Mouse (Mus musculus): ENCODE data around the gene Magi2. TPM values are rescaled to one million over a fixed set of nuclear protein-coding genes. Genes with fewer than 3 reads are reported as not detected.
"Not testable (repeated sequence)": the region's sequence is repeated elsewhere in the genome, so short reads cannot be mapped to it uniquely, and the experiment has no call there.

Gene Magi2
- polyA plus RNA-seq, 1 experiment from 2014 or later: 7.3 TPM

GRCm38 (mm10) chr5:20702480-20703303 lies 1475.9 kb downstream of the Magi2 start:
- H3K4me2 ChIP-seq (replicated peaks; ENCODE audit: low read depth, low read length): peak overlapping the region; percentile 66
- ATAC-seq (ENCODE audit: insufficient number of reproducible peaks, insufficient read depth, low FRiP score, low read depth): peak; percentile 34; the same call in 1 of the 2 replicates
- no peaks in the 10 kb centered on the region for H3K4me1 ChIP-seq (ENCODE audit: control insufficient read depth, insufficient read depth, low read length)
- no peaks in the 10 kb centered on the region for H3K27me3 ChIP-seq (ENCODE audit: control insufficient read depth, insufficient read depth, low read length)
- under 1% methylated on average over 55 of the region's 57 CpGs for WGBS
- H3K27ac ChIP-seq (ENCODE audit: low read length): peak overlapping the region; percentile 96
- H3K4me3 ChIP-seq (ENCODE audit: low read depth, low read length): peak overlapping the region; percentile 64
- no peaks in the 10 kb centered on the region for H3K36me3 ChIP-seq (ENCODE audit: control insufficient read depth, insufficient read depth, low read length)
- H3K9ac ChIP-seq (replicated peaks; ENCODE audit: low read depth, low read length): peak overlapping the region; percentile 86
- H3K9me3 ChIP-seq (ENCODE audit: control insufficient read depth, low read depth, low read length): no peaks in the 10 kb centered on the region

GRCm38 (mm10) chr5:20703304-20703700 lies 1476.5 kb downstream of the Magi2 start:
- Histone ChIP-seq H3K9me3 (ENCODE audit: control insufficient read depth, low read depth, low read length) (no peaks in the 10 kb centered on the region), H3K4me3 (ENCODE audit: low read depth, low read length) (peak overlapping the region; percentile 64; the same call in 1 of the 2 replicates), H3K27ac (ENCODE audit: low read length) (no peak overlapping the region), H3K4me2 (replicated peaks; ENCODE audit: low read depth, low read length) (peak overlapping the region; percentile 66), H3K36me3 (ENCODE audit: control insufficient read depth, insufficient read depth, low read length) (no peaks in the 10 kb centered on the region), H3K9ac (replicated peaks; ENCODE audit: low read depth, low read length) (no peak overlapping the region), H3K27me3 (ENCODE audit: control insufficient read depth, insufficient read depth, low read length) (no peaks in the 10 kb centered on the region), H3K4me1 (ENCODE audit: control insufficient read depth, insufficient read depth, low read length) (no peaks in the 10 kb centered on the region)
- no peak for ATAC-seq (ENCODE audit: insufficient number of reproducible peaks, insufficient read depth, low FRiP score, low read depth)
- WGBS: 72% methylated on average over 5 of the region's 5 CpGs

GRCm38 (mm10) chr5:20703971-20704575 lies 1477.2 kb downstream of the Magi2 start:
- Histone ChIP-seq H3K4me1 (ENCODE audit: control insufficient read depth, insufficient read depth, low read length) (no peaks in the 10 kb centered on the region), H3K9ac (replicated peaks; ENCODE audit: low read depth, low read length) (no peak overlapping the region), H3K36me3 (ENCODE audit: control insufficient read depth, insufficient read depth, low read length) (no peaks in the 10 kb centered on the region), H3K9me3 (ENCODE audit: control insufficient read depth, low read depth, low read length) (no peaks in the 10 kb centered on the region), H3K4me3 (ENCODE audit: low read depth, low read length) (no peak overlapping the region), H3K4me2 (replicated peaks; ENCODE audit: low read depth, low read length) (no peak overlapping the region), H3K27me3 (ENCODE audit: control insufficient read depth, insufficient read depth, low read length) (no peaks in the 10 kb centered on the region), H3K27ac (ENCODE audit: low read length) (no peak overlapping the region)
- 87% methylated on average over 13 of the region's 13 CpGs for WGBS
- ATAC-seq (ENCODE audit: insufficient number of reproducible peaks, insufficient read depth, low FRiP score, low read depth): no peak

GRCm38 (mm10) chr5:20704886-20705285 lies 1478.0 kb downstream of the Magi2 start:
- Histone ChIP-seq H3K36me3 (ENCODE audit: control insufficient read depth, insufficient read depth, low read length) (no peaks in the 10 kb centered on the region), H3K4me1 (ENCODE audit: control insufficient read depth, insufficient read depth, low read length) (no peaks in the 10 kb centered on the region), H3K9ac (replicated peaks; ENCODE audit: low read depth, low read length) (no peak overlapping the region), H3K4me2 (replicated peaks; ENCODE audit: low read depth, low read length) (no peak overlapping the region), H3K27me3 (ENCODE audit: control insufficient read depth, insufficient read depth, low read length) (no peaks in the 10 kb centered on the region), H3K27ac (ENCODE audit: low read length) (no peak overlapping the region), H3K4me3 (ENCODE audit: low read depth, low read length) (no peak overlapping the region), H3K9me3 (ENCODE audit: control insufficient read depth, low read depth, low read length) (no peaks in the 10 kb centered on the region)
- 58% methylated on average over 4 of the region's 4 CpGs for WGBS
- no peak for ATAC-seq (ENCODE audit: insufficient number of reproducible peaks, insufficient read depth, low FRiP score, low read depth)

GRCm38 (mm10) chr5:20706322-20707282 lies 1479.8 kb downstream of the Magi2 start:
- not testable (repeated sequence) for H3K4me3 ChIP-seq (ENCODE audit: low read depth, low read length); H3K9ac ChIP-seq (replicated peaks; ENCODE audit: low read depth, low read length); H3K9me3 ChIP-seq (ENCODE audit: control insufficient read depth, low read depth, low read length); H3K4me1 ChIP-seq (ENCODE audit: control insufficient read depth, insufficient read depth, low read length); ATAC-seq (ENCODE audit: insufficient number of reproducible peaks, insufficient read depth, low FRiP score, low read depth); H3K36me3 ChIP-seq (ENCODE audit: control insufficient read depth, insufficient read depth, low read length); H3K27ac ChIP-seq (ENCODE audit: low read length); H3K27me3 ChIP-seq (ENCODE audit: control insufficient read depth, insufficient read depth, low read length); H3K4me2 ChIP-seq (replicated peaks; ENCODE audit: low read depth, low read length)
- WGBS: 89% methylated on average over 8 of the region's 18 CpGs

GRCm38 (mm10) chr5:20710845-20711244 lies 1484.0 kb downstream of the Magi2 start:
- not testable (repeated sequence) for H3K9ac ChIP-seq (replicated peaks; ENCODE audit: low read depth, low read length); H3K9me3 ChIP-seq (ENCODE audit: control insufficient read depth, low read depth, low read length); H3K27ac ChIP-seq (ENCODE audit: low read length); H3K4me2 ChIP-seq (replicated peaks; ENCODE audit: low read depth, low read length); H3K36me3 ChIP-seq (ENCODE audit: control insufficient read depth, insufficient read depth, low read length); ATAC-seq (ENCODE audit: insufficient number of reproducible peaks, insufficient read depth, low FRiP score, low read depth); H3K27me3 ChIP-seq (ENCODE audit: control insufficient read depth, insufficient read depth, low read length); H3K4me1 ChIP-seq (ENCODE audit: control insufficient read depth, insufficient read depth, low read length); H3K4me3 ChIP-seq (ENCODE audit: low read depth, low read length)
- WGBS: 88% methylated on average over 6 of the region's 6 CpGs

- not testable (repeated sequence) for H3K27me3 ChIP-seq (ENCODE audit: control insufficient read depth, insufficient read depth, low read length); H3K27ac ChIP-seq (ENCODE audit: low read length); H3K36me3 ChIP-seq (ENCODE audit: control insufficient read depth, insufficient read depth, low read length); H3K4me1 ChIP-seq (ENCODE audit: control insufficient read depth, insufficient read depth, low read length); ATAC-seq (ENCODE audit: insufficient number of reproducible peaks, insufficient read depth, low FRiP score, low read depth); H3K4me3 ChIP-seq (ENCODE audit: low read depth, low read length); H3K4me2 ChIP-seq (replicated peaks; ENCODE audit: low read depth, low read length); H3K9me3 ChIP-seq (ENCODE audit: control insufficient read depth, low read depth, low read length); H3K9ac ChIP-seq (replicated peaks; ENCODE audit: low read depth, low read length)
- 89% methylated on average over 1 of the region's 1 CpGs for WGBS
Measured at GRCm38 (mm10) chr5:20714619-20715018, 1487.8 kb downstream of the Magi2 start.

GRCm38 (mm10) chr5:20715980-20716379 lies 1489.1 kb downstream of the Magi2 start:
- ATAC-seq (ENCODE audit: insufficient number of reproducible peaks, insufficient read depth, low FRiP score, low read depth); H3K27ac ChIP-seq (ENCODE audit: low read length); H3K4me1 ChIP-seq (ENCODE audit: control insufficient read depth, insufficient read depth, low read length); H3K36me3 ChIP-seq (ENCODE audit: control insufficient read depth, insufficient read depth, low read length); H3K4me2 ChIP-seq (replicated peaks; ENCODE audit: low read depth, low read length); H3K27me3 ChIP-seq (ENCODE audit: control insufficient read depth, insufficient read depth, low read length); H3K9ac ChIP-seq (replicated peaks; ENCODE audit: low read depth, low read length); H3K4me3 ChIP-seq (ENCODE audit: low read depth, low read length); H3K9me3 ChIP-seq (ENCODE audit: control insufficient read depth, low read depth, low read length): not testable (repeated sequence)
- 91% methylated on average over 6 of the region's 6 CpGs for WGBS

All from stomach, embryonic 14.5 days (tissue).